Mouse (Mus musculus): Measurements from ENCODE around the gene Foxp1. TPM values are rescaled to one million over a fixed set of nuclear protein-coding genes. Genes with fewer than 3 reads are reported as not detected.

The Foxp1 gene
- polyA plus RNA-seq, 1 experiment: 93.7 TPM

GRCm38 (mm10) chr6:99338593-99339342 lies 183.8 kb downstream of the Foxp1 start:
- TF ChIP-seq CTCF (IDR thresholded peaks at IDR 0.05; ENCODE audit: control insufficient read depth, insufficient read depth, low read length) (no peak), POLR2A (IDR thresholded peaks at IDR 0.05; ENCODE audit: borderline replicate concordance, control insufficient read depth, low read depth, low read length) (no peak)
- WGBS: 40% methylated on average over 9 of the region's 9 CpGs
- Histone ChIP-seq H3K27ac (ENCODE audit: control insufficient read depth, insufficient read depth, low read depth, low read length, poor library complexity) (peak overlapping the region; percentile 66), H3K4me1 (ENCODE audit: control insufficient read depth, insufficient read depth, low read length) (no peaks in the 10 kb centered on the region; the same call in 1 of the 2 replicates), H3K4me3 (replicated peaks; ENCODE audit: control insufficient read depth, low read depth, low read length) (peak overlapping the region; percentile 29)

GRCm38 (mm10) chr6:99338174-99338573 lies 184.3 kb downstream of the Foxp1 start:
- Histone ChIP-seq H3K27ac (ENCODE audit: control insufficient read depth, insufficient read depth, low read depth, low read length, poor library complexity) (peak overlapping the region; percentile 5), H3K4me3 (replicated peaks; ENCODE audit: control insufficient read depth, low read depth, low read length) (peak overlapping the region; percentile 37), H3K4me1 (ENCODE audit: control insufficient read depth, insufficient read depth, low read length) (no peaks in the 10 kb centered on the region; the same call in 1 of the 2 replicates)
- TF ChIP-seq POLR2A (IDR thresholded peaks at IDR 0.05; ENCODE audit: borderline replicate concordance, control insufficient read depth, low read depth, low read length): no peak
- TF ChIP-seq CTCF (IDR thresholded peaks at IDR 0.05; ENCODE audit: control insufficient read depth, insufficient read depth, low read length): no peak
- WGBS: 33% methylated on average over 3 of the region's 3 CpGs

- H3K4me1 ChIP-seq (ENCODE audit: control insufficient read depth, insufficient read depth, low read length): no peaks in the 10 kb centered on the region; the same call in 1 of the 2 replicates
- TF ChIP-seq CTCF (IDR thresholded peaks at IDR 0.05; ENCODE audit: control insufficient read depth, insufficient read depth, low read length) (no peak), POLR2A (IDR thresholded peaks at IDR 0.05; ENCODE audit: borderline replicate concordance, control insufficient read depth, low read depth, low read length) (no peak)
- WGBS: 16% methylated on average over 6 of the region's 6 CpGs
- H3K27ac ChIP-seq (ENCODE audit: control insufficient read depth, insufficient read depth, low read depth, low read length, poor library complexity): peak overlapping the region; percentile 5; the same call in 1 of the 2 replicates
- H3K4me3 ChIP-seq (replicated peaks; ENCODE audit: control insufficient read depth, low read depth, low read length): peak overlapping the region; percentile 37
Measured at GRCm38 (mm10) chr6:99337575-99337974, 184.9 kb downstream of the Foxp1 start.

GRCm38 (mm10) chr6:99336191-99336590 lies 186.3 kb downstream of the Foxp1 start:
- 17% methylated on average over 5 of the region's 5 CpGs for WGBS
- Histone ChIP-seq H3K4me3 (replicated peaks; ENCODE audit: control insufficient read depth, low read depth, low read length) (no peak overlapping the region), H3K27ac (ENCODE audit: control insufficient read depth, insufficient read depth, low read depth, low read length, poor library complexity) (no peak overlapping the region), H3K4me1 (ENCODE audit: control insufficient read depth, insufficient read depth, low read length) (no peaks in the 10 kb centered on the region; the same call in 1 of the 2 replicates)
- TF ChIP-seq CTCF (IDR thresholded peaks at IDR 0.05; ENCODE audit: control insufficient read depth, insufficient read depth, low read length): no peak
- no peak for TF ChIP-seq POLR2A (IDR thresholded peaks at IDR 0.05; ENCODE audit: borderline replicate concordance, control insufficient read depth, low read depth, low read length)

GRCm38 (mm10) chr6:99335174-99335830 lies 187.2 kb downstream of the Foxp1 start:
- 24% methylated on average over 13 of the region's 13 CpGs for WGBS
- H3K4me1 ChIP-seq (ENCODE audit: control insufficient read depth, insufficient read depth, low read length): peaks cover 1% of the 10 kb centered on the region; the same call in 1 of the 2 replicates
- no peak overlapping the region for H3K4me3 ChIP-seq (replicated peaks; ENCODE audit: control insufficient read depth, low read depth, low read length)
- TF ChIP-seq CTCF (IDR thresholded peaks at IDR 0.05; ENCODE audit: control insufficient read depth, insufficient read depth, low read length) (no peak), POLR2A (IDR thresholded peaks at IDR 0.05; ENCODE audit: borderline replicate concordance, control insufficient read depth, low read depth, low read length) (no peak)
- 0 out of 2 replicates have a peak overlapping the region, but pooled peaks have one; percentile 42 for H3K27ac ChIP-seq (ENCODE audit: control insufficient read depth, insufficient read depth, low read depth, low read length, poor library complexity)

GRCm38 (mm10) chr6:99334255-99334654 lies 188.3 kb downstream of the Foxp1 start:
- Histone ChIP-seq H3K27ac (ENCODE audit: control insufficient read depth, insufficient read depth, low read depth, low read length, poor library complexity) (no peak overlapping the region), H3K4me3 (replicated peaks; ENCODE audit: control insufficient read depth, low read depth, low read length) (no peak overlapping the region), H3K4me1 (ENCODE audit: control insufficient read depth, insufficient read depth, low read length) (peaks cover 1% of the 10 kb centered on the region; the same call in 1 of the 2 replicates)
- TF ChIP-seq CTCF (IDR thresholded peaks at IDR 0.05; ENCODE audit: control insufficient read depth, insufficient read depth, low read length) (no peak), POLR2A (IDR thresholded peaks at IDR 0.05; ENCODE audit: borderline replicate concordance, control insufficient read depth, low read depth, low read length) (no peak)
- WGBS: 75% methylated on average over 3 of the region's 3 CpGs

- TF ChIP-seq POLR2A (IDR thresholded peaks at IDR 0.05; ENCODE audit: borderline replicate concordance, control insufficient read depth, low read depth, low read length) (no peak), CTCF (IDR thresholded peaks at IDR 0.05; ENCODE audit: control insufficient read depth, insufficient read depth, low read length) (no peak)
- peaks cover 1% of the 10 kb centered on the region; the same call in 1 of the 2 replicates for H3K4me1 ChIP-seq (ENCODE audit: control insufficient read depth, insufficient read depth, low read length)
- 89% methylated on average over 5 of the region's 5 CpGs for WGBS
- H3K4me3 ChIP-seq (replicated peaks; ENCODE audit: control insufficient read depth, low read depth, low read length): no peak overlapping the region
- no peak overlapping the region for H3K27ac ChIP-seq (ENCODE audit: control insufficient read depth, insufficient read depth, low read depth, low read length, poor library complexity)
Measured at GRCm38 (mm10) chr6:99333127-99333526, 189.4 kb downstream of the Foxp1 start.

- H3K27ac ChIP-seq (ENCODE audit: control insufficient read depth, insufficient read depth, low read depth, low read length, poor library complexity): no peak overlapping the region
- H3K4me3 ChIP-seq (replicated peaks; ENCODE audit: control insufficient read depth, low read depth, low read length): no peak overlapping the region
- 69% methylated on average over 4 of the region's 4 CpGs for WGBS
Measured at GRCm38 (mm10) chr6:99330169-99330568, 192.4 kb downstream of the Foxp1 start.

More at GRCm38 (mm10) chr6:99330169-99330568, 192.4 kb downstream of the Foxp1 start:
- TF ChIP-seq CTCF (IDR thresholded peaks at IDR 0.05; ENCODE audit: control insufficient read depth, insufficient read depth, low read length) (no peak), POLR2A (IDR thresholded peaks at IDR 0.05; ENCODE audit: borderline replicate concordance, control insufficient read depth, low read depth, low read length) (no peak)
- peaks cover 1% of the 10 kb centered on the region; the same call in 1 of the 2 replicates for H3K4me1 ChIP-seq (ENCODE audit: control insufficient read depth, insufficient read depth, low read length)

Measured in bone marrow, adult 2 months (tissue).